Mouse (Mus musculus) ES-CJ7 (cell line): Measurements from ENCODE around the gene Lrp6.

ENCODE experiments used
- DNase-seq: peaks from one replicate; pipeline ENCODE4 v3.0.0; 2011; ENCODE audit warnings: low read depth, low spot score

Lrp6 gene

GRCm38 (mm10) chr6:134436955-134437354 is 129.8 kb downstream of the Lrp6 start:
- DNase-seq = no peak

DNA sequence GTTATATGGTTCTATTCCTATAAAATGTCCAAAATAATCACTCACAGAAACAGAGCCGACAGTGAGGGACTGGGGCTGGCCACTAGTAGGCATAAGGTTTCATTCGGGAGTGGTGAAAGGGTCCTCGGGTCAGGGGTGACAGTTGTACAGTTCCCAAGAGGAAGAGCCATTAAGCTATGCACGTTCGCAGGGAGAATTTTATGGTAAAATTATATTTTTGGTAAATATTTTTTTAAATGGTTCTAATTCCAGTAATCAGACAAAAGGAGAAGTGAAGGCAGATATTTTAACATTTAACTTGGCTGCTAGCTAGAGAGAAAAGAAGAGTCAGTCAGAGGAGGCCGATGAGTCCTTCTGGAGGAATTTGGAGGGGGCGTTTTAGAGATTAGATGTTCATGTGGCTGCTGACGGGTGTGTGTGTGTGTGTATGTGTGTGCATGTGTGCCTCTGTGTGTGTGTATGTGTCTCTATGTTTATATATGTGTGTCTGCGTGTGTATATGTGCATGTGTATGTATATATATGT is 131.8 kb downstream of the Lrp6 start:
- DNase-seq = no peak

DNA sequence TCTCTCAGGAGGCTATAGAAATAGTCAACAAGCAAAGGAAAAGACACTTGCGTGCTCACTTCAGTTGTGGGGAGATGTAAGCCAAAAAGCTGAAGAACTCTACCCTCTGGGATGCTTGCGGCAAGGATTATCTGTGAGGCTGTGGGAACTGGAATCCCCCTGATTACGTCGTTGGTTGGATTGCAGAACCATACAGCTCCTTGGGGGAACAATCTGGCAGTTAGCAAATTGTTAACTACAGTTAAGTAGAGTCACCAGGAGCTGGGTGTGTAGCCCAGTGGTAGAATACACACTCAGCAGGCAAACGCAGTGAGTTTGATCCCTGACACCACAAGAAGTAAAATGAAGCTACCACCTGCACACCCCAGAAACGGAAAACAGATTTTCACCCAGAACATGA is 132.7 kb downstream of the Lrp6 start:
- DNase-seq = no peak

DNA sequence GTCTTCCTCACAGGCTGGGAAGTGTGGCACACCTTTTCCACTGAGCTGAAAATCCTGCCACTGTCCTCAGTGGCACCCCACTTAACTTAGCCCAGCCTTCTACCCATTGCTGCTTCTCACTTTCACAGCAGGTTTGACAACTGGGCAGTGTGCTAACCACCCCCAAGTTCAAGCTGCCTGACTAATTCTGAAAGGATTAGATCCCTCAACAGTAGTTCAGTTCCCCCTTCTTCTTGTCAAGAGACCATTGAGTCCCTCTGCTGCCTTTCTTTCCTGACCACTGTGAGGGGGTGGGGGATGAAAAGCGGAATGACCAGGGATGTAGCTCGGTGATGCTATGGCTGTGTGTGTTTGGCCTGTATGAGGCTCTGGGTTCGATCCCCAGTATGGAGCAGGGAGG is 133.5 kb downstream of the Lrp6 start:
- DNase-seq = no peak

- DNase-seq = no peak
Observed at GRCm38 (mm10) chr6:134431583-134431982, 135.2 kb downstream of the Lrp6 start.

DNA sequence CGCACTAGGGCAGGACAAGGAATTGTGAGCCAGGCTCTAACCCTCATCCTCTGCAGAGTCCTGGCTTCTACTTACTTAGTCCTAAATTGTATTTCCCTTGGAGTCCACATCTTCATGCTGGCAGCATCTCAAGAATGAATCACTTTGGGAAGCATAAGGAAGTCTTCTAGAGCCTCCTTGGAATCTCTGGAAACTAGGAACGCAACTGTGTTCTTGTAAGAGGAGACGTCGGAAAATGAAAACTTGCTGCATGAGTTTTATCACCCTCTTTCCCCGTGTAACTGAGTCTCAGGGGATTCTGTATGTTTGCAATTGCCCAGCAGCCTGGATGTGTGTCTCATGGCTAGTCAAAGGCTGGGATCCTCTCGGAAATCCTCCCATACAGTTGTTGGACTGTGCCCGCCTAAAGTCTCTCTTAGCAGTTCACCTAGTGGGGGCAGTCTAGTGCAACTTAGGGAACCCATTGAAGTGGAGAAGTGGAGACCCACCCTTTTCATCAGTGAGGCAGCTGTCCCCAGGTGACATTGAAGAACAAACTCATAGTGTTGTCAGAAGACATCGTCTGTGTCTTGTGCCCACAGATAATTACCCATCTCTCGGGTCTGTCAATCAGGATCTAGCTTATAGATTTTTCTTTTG is 136.5 kb downstream of the Lrp6 start:
- peak; percentile 28 for DNase-seq

GRCm38 (mm10) chr6:134428455-134428854 is 138.3 kb downstream of the Lrp6 start:
- DNase-seq = no peak

- DNase-seq = no peak
Observed at GRCm38 (mm10) chr6:134427165-134427564, 139.6 kb downstream of the Lrp6 start.

DNA sequence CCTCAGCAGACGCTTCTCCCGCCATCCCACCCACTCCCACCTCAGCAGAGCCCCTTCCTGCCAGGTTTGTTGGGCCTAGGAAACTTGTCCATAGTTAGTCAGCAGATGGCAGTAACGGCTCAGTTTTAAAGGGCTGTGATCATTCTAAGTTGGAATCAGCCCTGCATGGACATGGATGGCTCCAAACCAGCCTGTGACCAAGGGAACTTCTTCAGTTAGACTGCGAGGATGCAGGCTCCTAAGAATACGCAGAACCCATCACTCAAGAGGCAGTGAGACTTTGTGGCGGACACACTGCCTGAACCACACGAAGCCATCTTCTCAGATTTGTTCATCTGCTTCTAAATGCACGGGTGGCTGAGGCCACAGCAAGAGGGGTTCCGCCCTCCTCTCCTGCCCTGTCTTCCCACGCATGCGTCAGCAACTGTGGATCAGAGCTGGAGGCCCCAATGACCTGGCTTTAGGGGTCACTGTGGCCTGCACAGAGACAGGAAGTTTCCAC is 141.5 kb downstream of the Lrp6 start:
- peak; percentile 90 for DNase-seq

DNA sequence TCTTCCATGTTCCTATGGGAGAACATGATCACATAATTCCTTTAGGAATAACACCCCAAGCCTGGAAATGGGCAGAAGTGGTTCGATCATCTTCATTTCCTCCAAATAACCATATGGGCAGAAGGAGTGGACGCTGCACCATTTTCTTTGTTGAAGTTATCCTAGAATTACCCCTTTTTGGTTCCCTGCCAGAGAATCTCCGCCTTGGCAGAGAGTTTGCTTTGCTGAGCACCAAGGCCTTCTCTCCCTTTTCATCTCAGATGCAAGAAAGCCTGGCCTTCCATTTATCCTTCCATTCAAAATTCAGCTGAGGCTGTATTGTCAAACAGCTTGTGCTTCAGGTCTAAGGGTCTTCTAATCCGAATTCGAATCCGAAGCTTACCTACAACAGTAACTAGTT is 144.8 kb downstream of the Lrp6 start:
- DNase-seq = no peak

- no peak for DNase-seq
Observed at GRCm38 (mm10) chr6:134420375-134420774, 146.4 kb downstream of the Lrp6 start.

DNA sequence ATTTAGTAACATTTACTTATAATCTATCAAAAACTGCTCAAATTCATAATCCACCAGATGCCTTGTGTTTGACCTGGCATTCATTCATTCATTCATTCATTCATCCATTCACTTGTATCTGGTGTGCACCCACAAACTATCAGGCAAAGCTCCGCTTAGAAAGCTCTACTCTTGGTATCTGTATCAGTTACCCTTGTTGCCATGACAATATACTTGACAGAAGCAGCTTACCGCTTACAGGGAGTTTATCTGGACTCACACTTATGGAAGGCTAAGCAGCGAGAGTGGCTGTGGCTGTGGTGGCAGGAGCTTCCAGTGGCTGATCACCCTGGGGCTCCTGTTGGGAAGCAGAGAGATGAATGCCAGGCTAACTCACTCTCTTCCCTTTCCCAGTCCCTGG is 148.9 kb downstream of the Lrp6 start:
- DNase-seq = no peak

DNA sequence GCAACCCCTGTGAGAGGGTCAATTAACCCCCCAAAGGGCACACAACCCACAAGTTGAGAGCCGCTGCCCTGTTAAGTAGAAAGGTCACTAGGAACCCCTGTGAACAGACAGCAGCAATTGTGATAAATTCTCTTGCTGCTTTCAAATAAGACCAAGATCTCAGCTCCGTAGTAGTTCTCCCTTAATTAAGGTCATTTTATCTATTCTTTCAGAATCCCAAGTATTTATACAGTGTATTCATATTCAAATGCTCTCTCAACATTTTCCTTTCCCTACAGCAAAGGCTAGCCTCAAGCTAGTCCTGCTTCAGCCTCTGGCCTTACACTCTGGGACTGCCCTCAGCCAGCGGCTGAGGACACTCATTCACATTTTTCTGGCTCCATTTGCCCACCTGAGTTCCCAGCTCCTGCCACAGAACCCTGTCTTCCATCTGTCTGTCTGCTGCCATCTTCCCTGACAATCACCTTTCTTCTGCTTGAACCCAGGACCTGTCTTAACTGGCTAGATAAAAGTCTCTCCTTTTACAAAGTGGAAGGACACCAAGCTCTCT is 150.1 kb downstream of the Lrp6 start:
- DNase-seq = peak; percentile 55

DNA sequence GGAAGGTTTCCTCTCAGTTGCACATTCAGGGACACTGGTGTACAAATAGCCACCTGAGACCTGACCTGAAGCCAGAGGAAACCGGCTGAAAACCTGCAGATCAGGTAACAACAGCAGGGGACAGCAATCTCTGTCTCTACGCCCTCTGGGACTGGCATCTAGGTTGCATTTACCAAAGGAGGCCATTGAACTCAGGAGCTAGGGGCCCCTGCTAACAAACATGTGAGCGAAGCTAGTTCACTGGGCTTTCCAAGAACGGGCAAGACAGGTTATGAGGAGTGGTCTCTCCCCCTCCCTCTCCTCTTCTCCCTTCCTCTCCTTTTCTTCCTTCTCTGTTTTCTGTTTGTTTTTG is 152.3 kb downstream of the Lrp6 start:
- DNase-seq = no peak

GRCm38 (mm10) chr6:134413706-134414531 is 152.8 kb downstream of the Lrp6 start:
- peak; percentile 76 for DNase-seq

- no peak for DNase-seq
Observed at GRCm38 (mm10) chr6:134407226-134407625, 159.5 kb downstream of the Lrp6 start.

- DNase-seq = no peak
Observed at GRCm38 (mm10) chr6:134403684-134404070, 163.1 kb downstream of the Lrp6 start.

DNA sequence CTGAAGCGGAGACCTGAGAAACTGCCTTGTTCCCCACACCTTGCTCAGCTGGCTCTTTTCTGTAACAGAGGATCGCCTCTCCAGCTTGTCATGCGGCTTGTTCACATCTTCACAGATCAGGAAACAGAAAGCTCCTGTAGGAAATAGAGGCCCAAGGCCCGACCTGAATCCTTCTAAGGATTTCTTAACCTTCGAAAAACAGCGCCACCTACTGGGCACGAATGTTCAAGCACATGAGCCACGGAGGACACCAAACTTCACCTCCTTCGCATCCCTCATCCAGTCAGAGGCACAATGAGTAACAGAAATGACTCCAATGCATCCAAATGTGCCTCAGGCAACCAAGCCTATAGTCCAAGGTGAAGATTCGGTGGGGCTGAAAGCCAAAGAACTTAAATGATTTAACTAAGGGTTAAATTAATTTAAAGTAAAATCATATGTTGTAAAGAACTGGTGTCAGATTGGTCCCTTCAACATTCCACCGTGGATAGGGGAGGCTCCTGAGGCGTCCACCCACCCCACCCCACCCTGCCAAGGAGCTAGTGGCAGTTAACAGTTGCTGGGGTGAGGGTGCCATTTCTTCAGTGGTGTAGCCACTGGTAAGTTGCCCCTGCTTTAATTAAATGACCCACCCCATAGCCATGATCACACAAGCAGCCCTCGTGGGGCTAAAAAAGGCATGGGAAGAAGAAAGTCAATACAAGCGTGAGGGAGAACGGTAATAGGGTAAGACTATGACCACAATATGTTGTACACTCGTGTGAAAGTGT is 163.7 kb downstream of the Lrp6 start:
- DNase-seq = peak; percentile 95
